Mouse (Mus musculus) urinary bladder, adult 18-20 months (tissue): ENCODE data around the gene Tspan1.

Experiments used
- DNase-seq, 2 experiments: peaks; one replicate each; pipeline ENCODE4 v3.0.0; 2022; ENCODE audit warnings: low spot score in 2 of 2, mixed read lengths in 2 of 2

The Tspan1 gene

DNA sequence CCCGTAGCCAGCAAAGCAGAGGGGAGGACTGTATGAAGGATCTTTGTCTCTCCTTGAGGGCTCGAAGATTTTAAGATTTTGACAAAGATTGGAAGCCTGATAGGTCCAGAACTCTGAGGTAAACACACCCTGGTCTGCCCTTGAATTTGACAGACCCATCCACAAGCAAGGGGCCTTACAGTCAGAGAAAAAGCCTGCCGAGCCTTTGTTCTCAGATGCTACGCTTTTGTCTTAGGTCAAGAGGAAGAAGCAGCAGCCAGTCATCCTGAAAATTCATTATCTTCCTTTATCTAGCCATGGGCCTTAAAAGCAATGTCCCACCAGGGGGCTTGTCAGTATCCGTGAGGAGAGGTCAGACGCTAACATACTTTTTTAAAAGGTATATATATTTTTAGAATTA is 39.4 kb downstream of the Tspan1 start:
- DNase-seq, result no peak

DNA sequence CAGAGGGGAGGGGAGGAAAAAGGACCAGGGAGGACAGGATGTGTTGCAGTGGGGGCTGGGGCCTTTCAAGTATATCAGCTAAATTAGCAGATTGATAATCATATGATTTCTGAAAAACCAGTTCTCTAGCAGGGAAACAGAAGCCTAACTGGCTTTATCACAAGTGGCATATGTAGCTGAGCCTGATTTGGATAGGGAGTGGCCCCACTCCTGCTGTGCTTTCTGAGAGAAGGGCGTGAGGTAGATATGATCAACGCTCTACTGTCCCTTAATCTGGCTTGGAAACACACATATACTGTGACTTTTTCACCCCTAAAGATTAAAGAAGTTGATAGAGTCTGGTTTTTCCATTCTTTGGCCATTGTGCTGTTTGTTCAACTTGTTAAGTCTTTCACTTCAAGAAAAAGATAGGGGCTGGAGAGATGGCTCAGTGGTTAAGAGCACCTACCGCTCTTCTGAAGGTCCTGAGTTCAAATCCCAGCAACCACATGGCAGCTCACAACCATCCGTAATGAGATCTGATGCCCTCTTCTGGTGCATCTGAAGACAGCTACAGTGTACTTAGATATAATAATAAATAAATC is 41.5 kb downstream of the Tspan1 start:
- no peak for DNase-seq

DNA sequence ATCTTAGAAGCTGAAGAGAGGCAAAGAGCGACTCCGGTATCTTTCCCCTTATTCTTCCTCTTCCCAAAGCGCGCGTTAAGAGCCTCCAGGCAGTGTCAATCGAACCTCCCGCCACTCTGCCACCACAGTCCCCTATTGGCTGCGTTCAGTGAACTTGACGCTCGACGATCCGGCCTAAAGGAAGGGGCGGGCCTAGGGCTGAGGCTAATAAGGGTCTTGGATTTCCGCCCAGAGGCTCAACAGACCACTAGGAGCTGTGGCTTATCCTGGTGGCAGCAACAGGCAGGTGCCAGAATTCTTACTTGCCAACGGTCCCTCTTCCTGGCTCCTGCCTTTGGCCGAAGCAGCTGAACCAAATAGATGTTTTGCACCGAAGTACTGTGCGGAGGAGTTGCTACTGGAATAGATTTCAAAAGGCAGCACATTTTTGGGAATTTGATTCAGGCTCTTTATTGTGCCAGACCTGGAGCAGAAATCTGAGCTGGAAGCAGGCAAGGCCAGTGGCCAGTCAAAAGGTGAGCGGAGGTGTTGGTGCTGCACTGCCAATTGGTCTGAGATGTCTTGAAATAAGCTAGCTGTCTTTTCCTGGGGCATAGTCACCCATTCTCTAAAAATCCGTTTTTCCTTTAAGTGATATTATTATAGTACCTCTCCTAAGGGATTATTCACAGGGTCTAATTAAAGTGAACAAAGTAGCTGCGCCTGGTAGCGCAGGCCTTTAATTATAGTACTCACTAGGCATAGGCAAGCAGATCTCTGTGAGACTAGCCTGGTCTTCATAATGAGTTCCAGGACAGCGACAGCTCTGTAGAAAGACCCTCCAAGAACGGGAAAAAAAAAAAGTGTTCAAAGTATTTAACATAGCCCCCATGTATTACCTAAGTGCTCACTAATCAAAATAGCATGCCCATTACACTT is 43.5 kb downstream of the Tspan1 start, which contains the start of the genes Rad54l and Pomgnt1:
Rad54l (minus strand) TSS at position 89 of the 918 bp plus-strand sequence.
Pomgnt1 (plus strand) TSS at position 239 of the 918 bp plus-strand sequence.
- DNase-seq, result peak; percentile 48 to 70

DNA sequence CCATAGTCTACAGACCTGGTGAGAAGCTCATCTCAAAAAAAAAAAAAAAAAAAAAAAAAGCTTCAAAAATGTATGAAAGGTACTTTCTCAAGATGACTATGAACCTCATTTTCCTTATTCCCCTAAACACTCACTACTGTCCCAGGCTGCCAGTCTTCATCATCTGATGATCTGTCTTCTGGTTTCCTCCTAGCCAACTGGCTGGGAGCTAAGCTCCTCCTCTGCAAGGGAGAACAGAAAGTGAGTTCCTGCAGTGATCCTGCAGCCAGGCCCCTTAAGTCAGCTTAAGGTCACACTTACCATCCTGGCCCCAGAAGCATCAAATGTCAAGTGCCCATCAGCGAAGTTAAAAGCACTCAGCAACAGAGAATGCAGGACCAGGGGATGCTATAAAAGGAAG is 44.6 kb downstream of the Tspan1 start:
- no peak for DNase-seq
